Mouse (Mus musculus) ovary, adult 18-20 months (tissue): Measurements from ENCODE around the gene Dhx8.

Experiments
- DNase-seq: peaks from one replicate; pipeline ENCODE4 v3.0.0; 2022; ENCODE audit warnings: low spot score, mixed read lengths

The Dhx8 gene

GRCm38 (mm10) chr11:101801386-101801785 is 68.7 kb downstream of the Dhx8 start:
- no peak for DNase-seq

- no peak for DNase-seq
Observed at GRCm38 (mm10) chr11:101805113-101805704, 72.5 kb downstream of the Dhx8 start.

GRCm38 (mm10) chr11:101806741-101807140 is 74.0 kb downstream of the Dhx8 start:
- no peak for DNase-seq

- DNase-seq, result no peak
Observed at GRCm38 (mm10) chr11:101807266-101807665, 74.5 kb downstream of the Dhx8 start.

- DNase-seq, result no peak
Observed at GRCm38 (mm10) chr11:101809060-101809828, 76.5 kb downstream of the Dhx8 start.

- DNase-seq, result peak; percentile 31
Observed at GRCm38 (mm10) chr11:101813259-101813658, 80.5 kb downstream of the Dhx8 start.

- no peak for DNase-seq
Observed at GRCm38 (mm10) chr11:101814375-101815102, 81.8 kb downstream of the Dhx8 start.

- no peak for DNase-seq
Observed at GRCm38 (mm10) chr11:101815103-101816085, 82.7 kb downstream of the Dhx8 start.
